Mouse (Mus musculus) MEL (cell line): ENCODE data around the gene Cisd2. TPM values are rescaled to one million over a fixed set of nuclear protein-coding genes. Genes with fewer than 3 reads are reported as not detected.

Experiments
- DNase-seq: peaks from one replicate; pipeline ENCODE4 v3.0.0; 2011; ENCODE audit warnings: low read depth, low spot score
- H3K27ac ChIP-seq: 2 replicates; pipeline ENCODE4 v1.5.1; 2012; ENCODE audit warnings: low read depth, mild to moderate bottlenecking, control low read depth, low read length, moderate library complexity; ENCODE audit not compliant: control insufficient read depth
- H3K27me3 ChIP-seq, 2 experiments: fragments of 150-350 bp in 1 of 2; sonication (generic) in 1 of 2; 2 replicates each; pipeline ENCODE4 v1.6.1; 2012; ENCODE audit warnings: low read length in 2 of 2, mild to moderate bottlenecking in 2 of 2, improper control_type of control experiment in 1 of 2, moderate library complexity in 1 of 2; ENCODE audit not compliant: insufficient read depth in 2 of 2, control insufficient read depth in 1 of 2
- H3K36me3 ChIP-seq, 2 experiments: 2 replicates each; pipeline ENCODE4 v1.6.1; 2012 to 2014; ENCODE audit warnings: low read length in 2 of 2, improper control_type of control experiment in 1 of 2, inconsistent platforms in 1 of 2, mild to moderate bottlenecking in 1 of 2; ENCODE audit not compliant: insufficient read depth in 2 of 2, control insufficient read depth in 1 of 2
- H3K4me1 ChIP-seq, 2 experiments: fragments of 150-350 bp in 1 of 2; sonication (generic) in 1 of 2; 2 replicates each; pipeline ENCODE4 v1.6.1; 2012; ENCODE audit warnings: low read length in 2 of 2, improper control_type of control experiment in 1 of 2, mild to moderate bottlenecking in 1 of 2; ENCODE audit not compliant: insufficient read depth in 2 of 2, control insufficient read depth in 1 of 2
- H3K4me3 ChIP-seq, 2 experiments: fragments of 150-350 bp in 1 of 2; sonication (generic) in 1 of 2; 2 replicates each; pipeline ENCODE4 v1.5.1; 2012; ENCODE audit warnings: low read depth in 2 of 2, low read length in 2 of 2, mild to moderate bottlenecking in 2 of 2, moderate library complexity in 2 of 2, control low read depth in 1 of 2, improper control_type of control experiment in 1 of 2; ENCODE audit not compliant: control insufficient read depth in 1 of 2, insufficient read depth in 1 of 2
- H3K79me2 ChIP-seq: 2 replicates; pipeline ENCODE4 v1.6.1; 2012; ENCODE audit warnings: mild to moderate bottlenecking, low read length, moderate library complexity; ENCODE audit not compliant: control insufficient read depth, poor library complexity, insufficient read depth
- H3K9ac ChIP-seq: 2 replicates; pipeline ENCODE4 v1.6.1; 2012; ENCODE audit warnings: low read depth, mild to moderate bottlenecking, control low read depth, low read length, moderate library complexity; ENCODE audit not compliant: control insufficient read depth, poor library complexity, severe bottlenecking
- H3K9me3 ChIP-seq: fragments of 150-350 bp; sonication (generic); replicated peaks from 2 replicates; pipeline ENCODE4 v1.6.1; 2012; ENCODE audit warnings: mild to moderate bottlenecking, low read length, improper control_type of control experiment, moderate library complexity; ENCODE audit not compliant: insufficient read depth
- BHLHE40 ChIP-seq: IDR thresholded peaks from 2 replicates; pipeline ENCODE4 v1.6.1; 2012; ENCODE audit warnings: low read depth, mild to moderate bottlenecking, inconsistent platforms, low read length, improper control_type of control experiment, borderline replicate concordance
- CHD1 ChIP-seq: IDR thresholded peaks from 2 replicates; pipeline ENCODE4 v1.6.1; 2012; ENCODE audit warnings: low read depth, mild to moderate bottlenecking, inconsistent platforms, low read length, improper control_type of control experiment
- CHD2 ChIP-seq: IDR thresholded peaks from 2 replicates; pipeline ENCODE4 v1.6.1; 2011; ENCODE audit warnings: low read length, improper control_type of control experiment
- CTCF ChIP-seq, 3 experiments: IDR thresholded peaks in 2 of 3; conservative IDR thresholded peaks in 1 of 3; 2 replicates each; pipeline ENCODE4 v1.5.1; 2011 to 2012; ENCODE audit warnings: low read length in 3 of 3, low read depth in 2 of 3, mild to moderate bottlenecking in 2 of 3, improper control_type of control experiment in 1 of 3, inconsistent platforms in 1 of 3, mixed read lengths in 1 of 3, moderate library complexity in 1 of 3; ENCODE audit not compliant: control insufficient read depth in 1 of 3, insufficient read depth in 1 of 3, poor library complexity in 1 of 3, severe bottlenecking in 1 of 3
- E2F4 ChIP-seq: IDR thresholded peaks from 2 replicates; pipeline ENCODE4 v1.6.1; 2011; ENCODE audit warnings: low read depth, low read length, improper control_type of control experiment, borderline replicate concordance
- ELF1 ChIP-seq: IDR thresholded peaks from 2 replicates; pipeline ENCODE4 v1.6.1; 2014; ENCODE audit warnings: low read depth, mild to moderate bottlenecking, inconsistent platforms, low read length, improper control_type of control experiment, moderate library complexity
- EP300 ChIP-seq, 2 experiments: IDR thresholded peaks; 2 replicates each; pipeline ENCODE4 v1.6.1; 2011; ENCODE audit warnings: improper control_type of control experiment in 2 of 2, low read length in 2 of 2, low read depth in 1 of 2, mild to moderate bottlenecking in 1 of 2
- ETS1 ChIP-seq: IDR thresholded peaks from 2 replicates; pipeline ENCODE4 v1.6.1; 2012; ENCODE audit warnings: low read depth, mild to moderate bottlenecking, inconsistent platforms, low read length, improper control_type of control experiment, moderate library complexity
- GABPA ChIP-seq: IDR thresholded peaks from 2 replicates; pipeline ENCODE4 v1.6.1; 2012; ENCODE audit warnings: low read depth, mild to moderate bottlenecking, inconsistent platforms, low read length, improper control_type of control experiment, moderate library complexity
- GATA1 ChIP-seq: IDR thresholded peaks from 2 replicates; pipeline ENCODE4 v1.6.1; 2011; ENCODE audit warnings: low read depth, low read length, improper control_type of control experiment
- JUND ChIP-seq: IDR thresholded peaks from 2 replicates; pipeline ENCODE4 v1.6.1; 2011; ENCODE audit warnings: low read depth, mild to moderate bottlenecking, improper control_type of control experiment, low read length
- KAT2A ChIP-seq: conservative IDR thresholded peaks from 2 replicates; pipeline ENCODE4 v1.6.1; 2012; ENCODE audit warnings: low read depth, low read length, improper control_type of control experiment, inconsistent platforms
- MAFK ChIP-seq: IDR thresholded peaks from 2 replicates; pipeline ENCODE4 v1.6.1; 2011; ENCODE audit warnings: low read depth, mild to moderate bottlenecking, low read length, improper control_type of control experiment, borderline replicate concordance
- MAX ChIP-seq: IDR thresholded peaks from 2 replicates; pipeline ENCODE4 v1.6.1; 2011; ENCODE audit warnings: low read length, improper control_type of control experiment
- MAZ ChIP-seq: IDR thresholded peaks from 2 replicates; pipeline ENCODE4 v1.6.1; 2012; ENCODE audit warnings: low read depth, mild to moderate bottlenecking, inconsistent platforms, low read length, improper control_type of control experiment
- MEF2A ChIP-seq: IDR thresholded peaks from 2 replicates; pipeline ENCODE4 v1.6.1; 2014; ENCODE audit warnings: low read depth, mild to moderate bottlenecking, inconsistent platforms, low read length, improper control_type of control experiment; ENCODE audit not compliant: poor library complexity, insufficient replicate concordance, severe bottlenecking; ENCODE audit errors: extremely low read depth
- MXI1 ChIP-seq: IDR thresholded peaks from 2 replicates; pipeline ENCODE4 v1.6.1; 2011; ENCODE audit warnings: mild to moderate bottlenecking, low read depth, low read length, improper control_type of control experiment
- MYB ChIP-seq: IDR thresholded peaks from 2 replicates; pipeline ENCODE4 v1.6.1; 2011; ENCODE audit warnings: mild to moderate bottlenecking, low read depth, low read length, improper control_type of control experiment
- MYC ChIP-seq: IDR thresholded peaks from 2 replicates; pipeline ENCODE4 v1.6.1; 2011; ENCODE audit warnings: low read depth, mild to moderate bottlenecking, low read length, improper control_type of control experiment, moderate library complexity
- NELFE ChIP-seq: IDR thresholded peaks from 2 replicates; pipeline ENCODE4 v1.6.1; 2011; ENCODE audit warnings: low read depth, low read length, improper control_type of control experiment
- NRF1 ChIP-seq: IDR thresholded peaks from 2 replicates; pipeline ENCODE4 v1.6.1; 2014; ENCODE audit warnings: low read depth, mild to moderate bottlenecking, inconsistent platforms, low read length, improper control_type of control experiment, moderate library complexity; ENCODE audit not compliant: poor library complexity, insufficient read depth, severe bottlenecking
- POLR2A ChIP-seq, 2 experiments: IDR thresholded peaks; 2 replicates each; pipeline ENCODE4 v1.6.1; 2011 to 2012; ENCODE audit warnings: low read length in 2 of 2, mild to moderate bottlenecking in 2 of 2, control low read depth in 1 of 2, improper control_type of control experiment in 1 of 2, low read depth in 1 of 2, moderate library complexity in 1 of 2; ENCODE audit not compliant: control insufficient read depth in 1 of 2, insufficient read depth in 1 of 2, poor library complexity in 1 of 2
- POLR2AphosphoS2 ChIP-seq: IDR thresholded peaks from 2 replicates; pipeline ENCODE4 v1.6.1; 2011; ENCODE audit warnings: low read length, improper control_type of control experiment
- POLR2AphosphoS5 ChIP-seq: IDR thresholded peaks from 2 replicates; pipeline ENCODE4 v1.6.1; 2012; ENCODE audit warnings: low read depth, borderline replicate concordance, mild to moderate bottlenecking, inconsistent platforms, low read length, moderate library complexity, mixed read lengths
- RAD21 ChIP-seq: IDR thresholded peaks from 2 replicates; pipeline ENCODE4 v1.6.1; 2011; ENCODE audit warnings: mild to moderate bottlenecking, low read depth, low read length, improper control_type of control experiment
- SIN3A ChIP-seq: IDR thresholded peaks from 2 replicates; pipeline ENCODE4 v1.6.1; 2012; ENCODE audit warnings: low read length, improper control_type of control experiment, inconsistent platforms
- SMC3 ChIP-seq: IDR thresholded peaks from 2 replicates; pipeline ENCODE4 v1.6.1; 2011; ENCODE audit warnings: low read depth, low read length, improper control_type of control experiment
- TAL1 ChIP-seq: IDR thresholded peaks from 2 replicates; pipeline ENCODE4 v1.6.1; 2012; ENCODE audit warnings: mild to moderate bottlenecking, inconsistent platforms, low read length, moderate library complexity, mixed read lengths
- TBP ChIP-seq: IDR thresholded peaks from 2 replicates; pipeline ENCODE4 v1.8.0; 2011; ENCODE audit warnings: low read depth, low read length, improper control_type of control experiment
- TCF12 ChIP-seq: IDR thresholded peaks from 2 replicates; pipeline ENCODE4 v1.6.1; 2014; ENCODE audit warnings: low read depth, mild to moderate bottlenecking, inconsistent platforms, low read length, improper control_type of control experiment, moderate library complexity
- UBTF ChIP-seq: IDR thresholded peaks from 2 replicates; pipeline ENCODE4 v1.6.1; 2012; ENCODE audit warnings: low read depth, mild to moderate bottlenecking, inconsistent platforms, low read length, improper control_type of control experiment, moderate library complexity, borderline replicate concordance; ENCODE audit not compliant: insufficient read depth
- USF1 ChIP-seq: IDR thresholded peaks from 2 replicates; pipeline ENCODE4 v1.6.1; 2014; ENCODE audit warnings: low read depth, mild to moderate bottlenecking, inconsistent platforms, low read length, improper control_type of control experiment, moderate library complexity
- USF2 ChIP-seq, 2 experiments: IDR thresholded peaks; 2 replicates each; pipeline ENCODE4 v1.6.1; 2011 to 2012; ENCODE audit warnings: improper control_type of control experiment in 2 of 2, low read length in 2 of 2, borderline replicate concordance in 1 of 2, inconsistent platforms in 1 of 2, low read depth in 1 of 2, mild to moderate bottlenecking in 1 of 2; ENCODE audit not compliant: insufficient read depth in 1 of 2
- ZC3H11A ChIP-seq: IDR thresholded peaks from 2 replicates; pipeline ENCODE4 v1.6.1; 2012; ENCODE audit warnings: low read depth, mild to moderate bottlenecking, inconsistent platforms, low read length, improper control_type of control experiment
- ZMIZ1 ChIP-seq: IDR thresholded peaks from 2 replicates; pipeline ENCODE4 v1.6.1; 2012; ENCODE audit warnings: low read depth, mild to moderate bottlenecking, inconsistent platforms, low read length, improper control_type of control experiment, moderate library complexity
- ZNF384 ChIP-seq: IDR thresholded peaks from 2 replicates; pipeline ENCODE4 v1.6.1; 2012; ENCODE audit warnings: low read depth, mild to moderate bottlenecking, inconsistent platforms, low read length, improper control_type of control experiment
- polyA plus RNA-seq, 2 experiments: library from polyadenylated mRNA; stranded (reverse) in 1 of 2; unstranded in 1 of 2; fragments of >175 nt in 1 of 2; fragments of >200 nt in 1 of 2; gene quantifications; 2 replicates each; pipeline versions ENCODE4 v1.2.1 to v1.2.4; 2012; ENCODE audit warnings: low replicate concordance in 2 of 2, low read depth in 1 of 2; ENCODE audit not compliant: insufficient read length in 2 of 2, insufficient read depth in 1 of 2, missing spikeins in 1 of 2
- total RNA-seq: library from RNA; depleted of rRNA; stranded (reverse); fragments of 300-350 nt; gene quantifications from 2 replicates; pipeline ENCODE4 v1.2.3, GENCODE M21; 2012

Gene Cisd2
- total and polyA plus RNA-seq, 3 experiments, result 23.9 to 26.9 TPM; not detected in 1

- Histone ChIP-seq H3K9me3 (no peaks in the 10 kb centered on the region), H3K36me3 (peaks cover 15 to 23% of the 10 kb centered on the region in 2 experiments), H3K4me3 (peak within 1 kb of the TSS; percentile 83 to 90), H3K9ac (peak within 1 kb of the TSS; percentile 94), H3K79me2 (peaks cover 33% of the 10 kb centered on the region), H3K4me1 (peaks cover 5 to 10% of the 10 kb centered on the region in 2 experiments; a peak in 3 of 4 replicates), H3K27me3 (no peaks in the 10 kb centered on the region), H3K27ac (peak within 1 kb of the TSS; percentile 99)
- peak; percentile 99 for DNase-seq
- TF ChIP-seq POLR2AphosphoS5, result no peak
- TF ChIP-seq EP300 (IDR thresholded peaks at IDR 0.05; ENCODE audit: low read depth in 1 of 2, low read length in 2 of 2), result no peak
- TF ChIP-seq ETS1, result peak; percentile 14; the same call in 1 of the 2 replicates
- no peak for TF ChIP-seq SMC3
- TF ChIP-seq ZMIZ1, result peak; percentile 85; the same call in 1 of the 2 replicates
- TF ChIP-seq POLR2A (IDR thresholded peaks at IDR 0.05; ENCODE audit: control insufficient read depth in 1 of 2, insufficient read depth in 1 of 2, low read depth in 1 of 2, low read length in 2 of 2, poor library complexity in 1 of 2), result peak; percentile 84 to 88
- no peak for TF ChIP-seq MAFK
- no peak for TF ChIP-seq ZNF384
- no peak for TF ChIP-seq JUND
- TF ChIP-seq TAL1, result no peak
- no peak for TF ChIP-seq CTCF (IDR thresholded peaks at IDR 0.05 in 2 of 3, conservative IDR thresholded peaks at IDR 0.05 in 1 of 3; ENCODE audit: control insufficient read depth in 1 of 3, insufficient read depth in 1 of 3, low read depth in 2 of 3, low read length in 3 of 3, poor library complexity in 1 of 3, severe bottlenecking in 1 of 3)
- peak; percentile 100 for TF ChIP-seq CHD2
- peak; percentile 88 for TF ChIP-seq NELFE
- TF ChIP-seq ZC3H11A, result no peak
- no peak for TF ChIP-seq E2F4
- no peak for TF ChIP-seq KAT2A
- no peak for TF ChIP-seq MEF2A
- TF ChIP-seq POLR2AphosphoS2, result peak; percentile 88
- TF ChIP-seq MAX, result no peak
- TF ChIP-seq RAD21, result no peak
- peak; percentile 81 for TF ChIP-seq SIN3A
- TF ChIP-seq GATA1, result no peak
- no peak for TF ChIP-seq BHLHE40
- no peak; the same call in 1 of the 2 replicates for TF ChIP-seq TCF12
- no peak for TF ChIP-seq GABPA
- no peak for TF ChIP-seq MYB
- TF ChIP-seq NRF1, result peak; percentile 70
- peak; percentile 96 for TF ChIP-seq MAZ
- no peak for TF ChIP-seq UBTF
- peak; percentile 88 for TF ChIP-seq ELF1
- peak; percentile 83 for TF ChIP-seq MXI1
- no peak for TF ChIP-seq CHD1
- peak; percentile 66 for TF ChIP-seq TBP
- TF ChIP-seq USF1, result peak; percentile 41; the same call in 1 of the 2 replicates
- no peak for TF ChIP-seq USF2 (IDR thresholded peaks at IDR 0.05; ENCODE audit: borderline replicate concordance in 1 of 2, insufficient read depth in 1 of 2, low read depth in 1 of 2, low read length in 2 of 2)
- TF ChIP-seq MYC, result peak; percentile 81; the same call in 1 of the 2 replicates
Observed at GRCm38 (mm10) chr3:135437758-135438495, 14.2 kb upstream of the Cisd2 start, which contains the start of gene Ube2d3. Ube2d3 (plus strand) TSS chr3:135438149.
